Mouse (Mus musculus) myocyte (in vitro differentiated cells): Measurements from ENCODE around the gene Lalba. TPM values are rescaled to one million over a fixed set of nuclear protein-coding genes. Genes with fewer than 3 reads are reported as not detected.
"Not testable (repeated sequence)": the region's sequence is repeated elsewhere in the genome, so short reads cannot be mapped to it uniquely, and the experiment has no call there.

ENCODE experiments used
- H3K27me3 ChIP-seq: one replicate; pipeline ENCODE4 v1.6.1; 2011; ENCODE audit not compliant: control insufficient read depth, insufficient read depth, insufficient read length
- H3K36me3 ChIP-seq: one replicate; pipeline ENCODE4 v1.6.1; 2011; ENCODE audit not compliant: control insufficient read depth, insufficient read depth
- H3K4me2 ChIP-seq: one replicate; pipeline ENCODE4 v1.6.1; 2011; ENCODE audit warnings: low read depth, control low read depth
- H3K4me3 ChIP-seq: one replicate; pipeline ENCODE4 v1.5.1; 2011; ENCODE audit warnings: mild to moderate bottlenecking, control low read depth, moderate library complexity
- H3K79me2 ChIP-seq: one replicate; pipeline ENCODE4 v1.6.1; 2011; ENCODE audit not compliant: control insufficient read depth, insufficient read depth
- H3ac ChIP-seq: one replicate; pipeline ENCODE4 v1.6.1; 2011; ENCODE audit not compliant: control insufficient read depth, insufficient read length
- CEBPB ChIP-seq: IDR thresholded peaks from 2 replicates; pipeline ENCODE4 v1.6.1; 2011; ENCODE audit warnings: mild to moderate bottlenecking, moderate library complexity; ENCODE audit not compliant: poor library complexity, insufficient read depth, severe bottlenecking
- E2F4 ChIP-seq: IDR thresholded peaks from one replicate; pipeline ENCODE4 v1.6.1; 2011; ENCODE audit warnings: mild to moderate bottlenecking, control low read depth, moderate library complexity; ENCODE audit not compliant: insufficient read depth
- MAX ChIP-seq: IDR thresholded peaks from one replicate; pipeline ENCODE4 v1.6.1; 2011; ENCODE audit warnings: low read depth, mild to moderate bottlenecking, control low read depth
- MYOD1 ChIP-seq, 3 experiments: IDR thresholded peaks; one replicate each; pipeline ENCODE4 v1.6.1; 2011; ENCODE audit warnings: control low read depth in 2 of 3, low read depth in 2 of 3, mild to moderate bottlenecking in 2 of 3, moderate library complexity in 1 of 3; ENCODE audit not compliant: insufficient read length in 2 of 3, control insufficient read depth in 1 of 3
- MYOG ChIP-seq, 3 experiments: IDR thresholded peaks; one replicate each; pipeline ENCODE4 v1.6.1; 2011; ENCODE audit warnings: control low read depth in 2 of 3, low read depth in 2 of 3, mild to moderate bottlenecking in 2 of 3; ENCODE audit not compliant: insufficient read length in 2 of 3, control insufficient read depth in 1 of 3, insufficient read depth in 1 of 3
- POLR2A ChIP-seq: IDR thresholded peaks from one replicate; pipeline ENCODE4 v1.6.1; 2011; ENCODE audit warnings: low read depth, mild to moderate bottlenecking, control low read depth, moderate library complexity; ENCODE audit not compliant: insufficient read length
- POLR2AphosphoS2 ChIP-seq: IDR thresholded peaks from one replicate; pipeline ENCODE4 v1.6.1; 2011; ENCODE audit warnings: low read depth, control low read depth; ENCODE audit not compliant: insufficient read length
- REST ChIP-seq: IDR thresholded peaks from one replicate; pipeline ENCODE4 v1.6.1; 2011; ENCODE audit warnings: mild to moderate bottlenecking, control low read depth, moderate library complexity; ENCODE audit not compliant: insufficient read depth, insufficient read length
- SRF ChIP-seq: IDR thresholded peaks from one replicate; pipeline ENCODE4 v1.6.1; 2011; ENCODE audit warnings: low read depth; ENCODE audit not compliant: control insufficient read depth, insufficient read length
- TCF12 ChIP-seq: IDR thresholded peaks from one replicate; pipeline ENCODE4 v1.6.1; 2011; ENCODE audit warnings: mild to moderate bottlenecking, control low read depth; ENCODE audit not compliant: poor library complexity, insufficient read depth, severe bottlenecking
- TCF3 ChIP-seq: IDR thresholded peaks from one replicate; pipeline ENCODE4 v1.6.1; 2011; ENCODE audit warnings: low read depth, control low read depth; ENCODE audit not compliant: insufficient read length
- USF1 ChIP-seq: IDR thresholded peaks from one replicate; pipeline ENCODE4 v1.6.1; 2011; ENCODE audit warnings: low read depth, mild to moderate bottlenecking, control low read depth, moderate library complexity
- polyA plus RNA-seq: library from polyadenylated mRNA; unstranded; fragments of >200 nt; fragmentation: generic; extraction: Trizol; gene quantifications from one replicate; pipeline ENCODE4 v1.2.1, GENCODE M21; 2012; ENCODE audit warnings: missing spikeins

The Lalba gene
- polyA plus RNA-seq, 1 experiment, result not detected

DNA sequence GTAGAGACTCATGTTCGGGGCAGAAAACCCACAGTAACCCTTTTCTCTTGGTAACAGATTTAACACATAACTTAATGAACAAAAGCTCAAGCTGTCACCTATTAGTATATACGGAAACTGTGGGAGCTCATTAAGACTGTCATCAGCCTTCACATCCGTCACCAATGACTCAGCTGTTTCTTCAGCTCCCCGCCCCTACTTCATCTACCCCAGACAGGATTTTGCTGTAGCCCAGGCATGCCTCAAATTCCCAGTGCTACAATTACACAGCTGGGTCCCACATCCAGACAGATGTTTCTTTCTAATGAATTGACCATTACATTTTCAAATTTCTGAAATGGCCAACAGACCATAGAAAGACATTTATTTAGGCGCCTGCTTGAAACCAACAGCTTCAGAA is 43.5 kb upstream of the Lalba start:
- H3K36me3 ChIP-seq, result peaks cover 85% of the 10 kb centered on the region
- H3ac ChIP-seq, result no peak overlapping the region
- H3K4me2 ChIP-seq, result peak overlapping the region; percentile 66
- peak; percentile 12 for TF ChIP-seq TCF12
- TF ChIP-seq SRF, result no peak
- TF ChIP-seq USF1, result no peak
- TF ChIP-seq REST, result no peak
- TF ChIP-seq MAX, result no peak
- TF ChIP-seq MYOG (IDR thresholded peaks at IDR 0.05; ENCODE audit: control insufficient read depth in 1 of 3, insufficient read depth in 1 of 3, insufficient read length in 2 of 3, low read depth in 2 of 3), result peak in 1 of 3 experiments; percentile 31
- no peak for TF ChIP-seq POLR2A
- TF ChIP-seq MYOD1 (IDR thresholded peaks at IDR 0.05; ENCODE audit: control insufficient read depth in 1 of 3, insufficient read length in 2 of 3, low read depth in 2 of 3), result peak in 1 of 3 experiments; percentile 14
- TF ChIP-seq CEBPB, result 0 out of 2 replicates have a peak, but pooled peaks have one; percentile 34
- TF ChIP-seq POLR2AphosphoS2, result no peak
- no peak for TF ChIP-seq E2F4
- TF ChIP-seq TCF3, result no peak
- H3K4me3 ChIP-seq, result no peak overlapping the region
- peaks cover 67% of the 10 kb centered on the region for H3K79me2 ChIP-seq
- no peaks in the 10 kb centered on the region for H3K27me3 ChIP-seq

DNA sequence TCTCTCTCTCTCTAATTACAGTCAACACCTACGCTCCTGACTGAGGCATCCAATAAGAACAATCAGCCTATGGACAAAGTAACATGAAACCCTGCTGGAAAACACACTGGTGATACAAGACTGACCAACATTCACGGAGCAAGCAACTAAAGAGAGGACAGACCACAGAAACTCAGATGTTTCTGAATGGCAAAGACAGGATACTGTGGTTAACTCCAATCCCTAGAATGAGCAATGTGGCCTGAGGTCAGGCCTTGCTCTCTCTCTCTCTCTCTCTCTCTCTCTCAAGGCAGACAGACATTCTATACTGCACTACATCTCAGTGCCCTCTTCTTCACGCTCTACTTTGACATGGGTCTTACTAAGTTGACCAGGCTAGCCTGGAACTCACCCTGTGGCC is 38.7 kb upstream of the Lalba start:
- no peaks in the 10 kb centered on the region for H3K27me3 ChIP-seq
- H3K79me2 ChIP-seq, result peaks cover 58% of the 10 kb centered on the region
- H3ac ChIP-seq, result no peak overlapping the region
- TF ChIP-seq MAX (peak; percentile 76), TCF12 (no peak), SRF (peak; percentile 22), MYOD1 (IDR thresholded peaks at IDR 0.05; ENCODE audit: control insufficient read depth in 1 of 3, insufficient read length in 2 of 3, low read depth in 2 of 3) (peak in 1 of 3 experiments; percentile 18)
- H3K36me3 ChIP-seq, result peaks cover 81% of the 10 kb centered on the region
- H3K4me2 ChIP-seq, result peak overlapping the region; percentile 67
- no peak overlapping the region for H3K4me3 ChIP-seq

DNA sequence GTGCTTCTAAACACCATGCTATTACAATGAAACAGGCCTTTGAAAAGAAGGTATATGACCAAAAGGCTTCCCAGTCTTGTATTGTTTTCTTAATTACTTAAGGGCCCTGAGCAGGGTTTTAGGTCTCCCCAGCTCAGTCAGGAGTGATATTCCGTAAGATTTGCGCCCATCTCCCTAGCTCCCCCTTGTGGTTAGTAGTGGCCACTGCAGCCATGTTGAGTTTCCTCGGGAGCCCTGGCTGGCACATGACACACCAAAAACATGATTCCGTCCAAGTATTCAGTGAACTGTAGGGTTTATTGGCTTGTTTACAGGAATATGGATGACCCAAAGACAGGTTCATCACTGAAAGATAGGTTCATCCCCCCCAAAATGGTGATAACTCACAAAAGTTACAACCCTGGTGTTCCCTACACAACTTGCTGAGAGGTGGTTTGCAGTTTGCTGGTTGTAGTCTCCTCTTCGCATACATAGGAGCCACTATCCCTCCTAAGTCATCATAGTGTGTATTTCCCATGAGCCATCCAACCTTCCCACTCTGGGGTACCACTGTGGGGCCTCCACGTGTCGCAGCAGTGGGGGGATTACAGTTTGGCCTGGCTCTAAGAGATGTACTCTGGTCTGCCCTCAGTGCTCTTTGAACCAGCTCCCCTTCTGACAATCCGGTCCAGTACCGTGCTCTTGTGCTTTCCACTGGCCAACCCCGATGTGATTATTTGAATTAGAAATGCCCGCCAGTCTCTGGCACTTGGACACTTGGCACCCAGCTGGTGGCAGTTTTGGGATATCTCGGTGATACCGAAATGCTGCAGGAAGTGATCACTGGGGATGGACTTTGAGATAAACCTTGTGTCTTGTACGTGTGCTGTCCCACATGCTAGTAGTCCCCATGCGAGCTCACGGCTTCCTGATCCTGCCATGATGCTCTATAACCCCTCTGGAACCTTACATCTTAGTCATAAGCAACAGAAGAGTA is 35.1 kb upstream of the Lalba start:
- Histone ChIP-seq H3K36me3 (peaks cover 56% of the 10 kb centered on the region), H3K4me3 (no peak overlapping the region), H3K79me2 (peaks cover 22% of the 10 kb centered on the region), H3ac (no peak overlapping the region), H3K27me3 (no peaks in the 10 kb centered on the region), H3K4me2 (no peak overlapping the region)
- no peak for TF ChIP-seq TCF3
- peak; percentile 74 for TF ChIP-seq POLR2AphosphoS2

DNA sequence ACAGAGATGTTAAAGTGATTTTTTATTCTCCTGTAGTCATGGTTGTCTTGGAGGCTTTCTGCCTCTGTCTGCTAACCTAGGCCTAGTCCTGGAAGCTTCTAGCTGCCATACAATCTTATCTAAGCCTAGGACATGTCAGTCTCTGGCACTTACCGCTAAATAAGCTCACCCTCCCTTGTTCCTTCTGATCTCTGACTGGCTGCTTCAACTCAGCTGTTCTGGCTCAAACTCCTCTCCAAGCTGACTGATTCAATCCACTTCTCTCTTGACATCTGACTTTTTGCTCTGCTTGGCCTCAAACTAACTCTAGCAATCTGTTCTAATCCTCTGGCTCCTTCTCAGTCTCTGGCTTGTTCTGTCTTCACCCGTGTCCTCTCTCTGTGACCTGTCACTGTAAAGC is 32.3 kb upstream of the Lalba start:
- peaks cover 35% of the 10 kb centered on the region for H3K36me3 ChIP-seq
- not testable (repeated sequence) for H3K27me3 ChIP-seq, H3ac ChIP-seq, H3K79me2 ChIP-seq, H3K4me2 ChIP-seq, H3K4me3 ChIP-seq

DNA sequence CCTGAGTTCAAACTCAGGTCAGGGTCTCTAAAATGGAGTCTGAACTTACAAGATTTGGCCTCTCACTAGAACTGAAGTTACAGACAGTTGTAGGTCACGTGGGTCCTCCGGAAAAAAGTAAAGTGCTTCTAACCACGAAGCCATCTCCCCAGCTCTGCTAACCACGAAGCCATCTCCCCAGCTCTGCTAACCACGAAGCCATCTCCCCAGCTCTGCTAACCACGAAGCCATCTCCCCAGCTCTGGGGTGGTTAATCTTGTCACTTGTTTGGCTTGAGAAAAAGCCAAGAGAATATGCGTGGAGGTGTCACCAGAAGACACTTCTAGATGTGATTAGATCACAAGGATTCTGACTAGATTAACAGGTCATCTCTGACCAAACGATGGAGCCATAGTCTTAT is 31.6 kb upstream of the Lalba start:
- no peak overlapping the region for H3ac ChIP-seq
- H3K27me3 ChIP-seq, result no peaks in the 10 kb centered on the region
- no peak overlapping the region for H3K4me3 ChIP-seq
- H3K4me2 ChIP-seq, result peak overlapping the region; percentile 87
- TF ChIP-seq USF1 (peak; percentile 87), POLR2A (no peak)
- no peaks in the 10 kb centered on the region for H3K79me2 ChIP-seq
- peaks cover 29% of the 10 kb centered on the region for H3K36me3 ChIP-seq

DNA sequence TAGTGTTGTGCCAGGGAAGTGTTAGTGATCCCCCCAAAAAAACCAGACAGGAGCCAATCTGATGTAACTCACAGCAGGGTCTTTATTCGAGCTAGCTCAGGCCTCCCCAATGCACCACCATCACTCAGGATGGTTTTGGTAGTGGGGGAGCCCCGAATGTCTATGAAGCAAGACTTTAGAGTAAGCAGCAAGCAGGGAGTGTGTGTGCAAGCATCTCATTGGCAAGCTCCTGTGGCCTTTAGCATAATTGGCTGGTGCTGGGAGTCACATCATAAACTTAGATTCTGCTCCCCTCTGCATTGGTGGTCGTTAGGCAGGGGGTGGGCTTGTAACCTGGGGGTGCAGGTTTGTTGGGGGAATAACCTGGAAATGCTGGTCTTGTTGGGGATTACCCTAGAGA is 31.2 kb upstream of the Lalba start:
- not testable (repeated sequence) for H3ac ChIP-seq, H3K27me3 ChIP-seq, H3K79me2 ChIP-seq
- peak overlapping the region; percentile 87 for H3K4me2 ChIP-seq
- peak overlapping the region; percentile 6 for H3K4me3 ChIP-seq
- peaks cover 29% of the 10 kb centered on the region for H3K36me3 ChIP-seq
